Mouse (Mus musculus): ENCODE data around the gene Mamstr.

Mamstr gene

DNA sequence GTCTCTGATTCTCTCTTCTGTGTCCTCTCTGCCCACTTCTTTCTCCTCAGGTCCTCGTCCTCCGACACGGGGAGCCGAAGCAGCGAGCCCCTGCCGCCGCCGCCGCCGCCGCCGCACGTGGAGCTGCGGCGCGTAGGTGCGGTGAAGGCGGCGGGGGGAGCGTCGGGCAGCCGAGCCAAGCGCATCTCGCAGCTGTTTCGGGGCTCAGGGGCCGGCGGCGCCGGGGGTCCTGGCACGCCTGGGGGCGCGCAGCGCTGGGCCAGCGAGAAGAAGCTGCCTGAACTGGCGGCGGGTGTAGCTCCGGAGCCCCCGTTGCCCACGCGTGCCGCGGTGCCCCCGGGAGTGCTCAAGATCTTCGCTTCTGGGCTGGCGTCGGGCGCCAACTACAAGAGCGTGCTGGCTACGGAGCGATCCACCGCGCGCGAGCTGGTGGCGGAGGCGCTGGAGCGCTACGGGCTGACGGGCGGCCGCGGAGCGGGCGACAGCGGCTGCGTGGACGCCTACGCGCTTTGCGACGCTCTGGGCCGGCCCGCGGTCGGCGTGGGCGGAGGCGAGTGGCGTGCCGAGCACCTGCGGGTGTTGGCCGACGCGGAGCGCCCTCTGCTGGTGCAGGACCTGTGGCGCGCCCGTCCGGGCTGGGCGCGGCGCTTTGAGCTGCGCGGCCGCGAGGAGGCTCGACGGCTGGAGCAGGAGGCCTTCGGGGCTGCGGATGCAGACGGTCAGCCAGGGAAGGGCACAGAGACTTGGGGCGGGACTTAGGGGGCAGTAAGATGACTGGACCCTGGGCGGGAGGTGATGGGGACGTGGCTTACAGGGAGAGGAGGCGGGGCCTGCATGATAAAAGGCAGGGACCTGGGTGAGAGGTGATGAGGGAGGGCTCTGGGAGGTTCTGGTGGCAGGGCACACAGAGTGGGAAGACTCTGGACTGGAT, 11.1 kb upstream of the Mamstr start:
- peak; percentile 96 for DNase-seq (ENCODE audit: low read depth, low spot score)

DNA sequence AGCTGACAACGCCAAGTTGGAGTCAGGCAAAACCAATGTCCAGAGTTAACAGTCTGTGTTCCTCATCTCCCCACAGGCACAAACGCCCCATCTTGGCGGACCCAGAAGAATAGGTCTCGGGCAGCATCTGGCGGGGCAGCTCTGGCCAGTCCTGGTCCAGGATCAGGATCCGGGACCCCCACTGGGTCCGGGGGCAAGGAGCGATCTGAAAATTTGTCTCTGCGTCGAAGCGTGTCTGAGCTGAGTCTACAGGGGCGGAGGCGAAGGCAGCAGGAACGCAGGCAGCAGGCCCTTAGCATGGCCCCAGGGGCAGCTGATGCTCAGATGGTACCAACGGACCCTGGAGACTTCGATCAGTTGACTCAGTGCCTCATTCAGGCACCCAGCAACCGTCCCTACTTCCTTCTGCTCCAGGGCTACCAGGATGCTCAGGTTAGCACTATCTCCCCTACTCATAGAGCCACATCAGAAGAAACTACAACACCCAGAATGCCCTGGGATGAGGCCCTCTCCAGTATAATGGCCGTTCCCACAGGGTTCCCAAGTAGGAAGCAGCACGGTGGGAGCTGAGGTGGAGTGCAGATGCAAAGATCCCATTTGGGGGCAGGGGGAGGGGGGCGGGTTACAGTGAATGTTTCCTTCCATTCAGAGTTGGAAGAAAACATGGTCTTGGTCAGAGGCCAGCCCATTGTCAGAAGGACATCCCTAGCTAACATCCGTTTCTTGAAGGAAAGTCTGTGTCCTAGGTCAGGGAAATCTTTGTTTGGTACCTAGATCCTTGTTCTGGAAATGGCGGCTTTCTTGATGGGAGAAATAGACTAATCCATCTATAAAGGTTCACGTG, 9.5 kb upstream of the Mamstr start:
- DNase-seq (ENCODE audit: low read depth, low spot score) = no peak

DNA sequence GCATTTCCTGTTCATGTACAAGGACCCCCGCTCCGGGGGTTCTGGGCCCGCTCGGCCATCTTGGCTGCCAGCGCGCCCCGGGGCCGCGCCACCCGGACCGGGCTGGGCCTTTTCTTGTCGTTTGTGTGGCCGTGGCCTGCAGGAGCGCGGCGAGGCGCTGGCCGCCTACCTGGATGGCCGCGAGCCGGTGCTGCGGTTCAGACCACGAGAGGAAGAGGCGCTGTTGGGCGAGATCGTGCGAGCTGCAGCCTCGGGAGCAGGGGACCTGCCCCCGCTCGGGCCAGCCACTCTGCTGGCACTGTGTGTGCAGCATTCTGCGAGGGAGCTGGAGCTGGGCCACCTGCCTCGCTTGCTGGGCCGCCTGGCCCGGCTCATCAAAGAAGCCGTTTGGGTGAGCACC, 7.3 kb upstream of the Mamstr start:
- DNase-seq (ENCODE audit: low read depth, low spot score) = no peak

DNA sequence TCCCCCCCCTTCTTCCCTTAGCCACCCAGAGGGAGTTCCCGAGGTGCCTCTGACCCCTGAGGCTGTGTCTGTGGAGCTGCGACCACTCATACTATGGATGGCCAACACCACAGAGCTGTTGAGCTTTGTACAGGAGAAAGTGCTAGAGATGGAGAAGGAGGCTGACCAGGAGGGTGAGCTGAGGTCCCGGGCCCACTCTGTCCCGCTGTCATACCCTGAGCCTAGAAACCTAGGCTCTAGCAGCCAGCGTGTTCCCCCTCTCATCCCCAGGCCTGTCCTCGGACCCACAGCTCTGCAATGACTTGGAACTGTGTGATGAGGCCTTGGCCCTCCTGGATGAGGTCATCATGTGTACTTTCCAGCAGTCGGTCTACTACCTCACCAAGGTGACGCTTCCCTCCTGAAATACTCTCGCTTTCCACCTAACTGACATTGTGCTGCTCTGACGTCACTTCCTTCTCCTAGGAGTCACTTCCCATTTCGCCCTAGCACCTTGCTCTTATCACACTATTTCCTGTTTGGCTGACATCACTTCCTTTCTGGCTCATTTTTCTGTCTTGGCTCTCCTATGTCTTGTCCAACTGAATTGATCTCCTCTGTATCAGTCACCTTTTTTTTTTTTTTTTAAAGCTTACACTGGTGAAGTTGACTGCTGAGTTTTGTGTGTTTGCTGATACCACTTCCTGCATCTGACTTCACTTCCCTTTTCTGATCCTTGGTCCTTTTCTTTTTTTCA, 4.7 kb upstream of the Mamstr start:
- peak; percentile 51 for DNase-seq (ENCODE audit: low read depth, low spot score)

DNA sequence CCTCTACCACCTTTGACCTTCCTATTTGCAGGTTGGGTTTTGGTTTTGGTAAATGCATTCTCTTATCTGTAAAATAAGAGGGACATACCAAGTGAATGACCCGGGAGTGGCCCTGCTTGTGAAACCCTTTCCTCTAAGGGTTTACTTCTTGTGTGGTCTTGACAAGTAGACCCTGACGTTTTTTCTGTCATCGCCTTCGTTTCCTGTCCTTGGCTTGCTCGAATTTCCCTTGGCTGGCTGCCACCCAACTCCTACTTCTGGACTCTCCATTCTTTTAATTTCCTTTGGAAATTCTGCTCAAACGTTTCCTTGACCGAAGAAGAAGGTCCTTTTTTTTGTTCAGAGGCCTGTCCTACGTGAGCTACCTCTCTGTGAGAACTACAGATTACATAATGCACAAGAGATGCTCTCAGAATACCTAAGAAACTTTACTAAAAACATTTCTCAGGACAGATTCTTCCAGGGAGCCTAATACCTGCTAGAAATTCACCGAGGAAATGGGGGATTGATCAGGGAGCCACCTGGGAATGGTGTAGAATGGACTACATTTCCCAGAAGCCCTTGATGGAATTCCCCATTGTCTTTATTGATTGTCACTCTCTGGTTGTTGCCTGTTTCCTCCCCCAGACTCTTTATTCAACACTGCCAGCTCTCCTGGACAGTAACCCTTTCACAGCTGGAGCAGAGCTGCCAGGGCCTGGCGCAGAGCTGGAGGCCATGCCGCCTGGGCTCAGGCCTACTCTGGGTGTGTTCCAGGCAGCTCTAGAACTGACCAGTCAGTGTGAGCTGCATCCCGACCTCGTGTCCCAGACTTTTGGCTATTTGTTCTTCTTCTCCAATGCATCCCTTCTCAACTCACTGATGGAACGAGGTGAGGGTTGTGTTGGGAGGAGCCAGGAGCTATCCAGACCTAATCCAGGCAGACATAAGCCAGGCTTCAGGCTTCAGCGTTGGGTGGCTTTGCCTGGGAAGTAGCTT, 3.8 kb upstream of the Mamstr start:
- DNase-seq (ENCODE audit: low read depth, low spot score) = no peak

DNA sequence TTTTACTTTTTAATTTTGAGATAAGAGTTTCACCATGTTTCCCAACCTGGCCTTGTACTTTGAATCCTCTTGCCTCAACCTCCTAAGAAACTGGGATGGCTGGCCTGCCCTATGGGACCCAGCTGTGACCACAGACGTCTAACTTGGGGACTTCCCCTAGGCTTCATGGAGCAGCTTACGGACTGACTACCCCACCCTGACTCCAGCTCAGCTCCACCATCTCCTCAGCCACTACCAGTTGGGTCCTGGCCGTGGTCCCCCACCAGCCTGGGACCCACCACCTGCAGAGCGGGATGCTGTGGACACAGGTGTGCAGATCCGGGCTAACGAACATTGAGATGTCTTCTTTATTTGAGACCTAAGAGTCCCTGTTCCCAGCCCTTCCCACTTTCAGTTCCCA, 2.1 kb upstream of the Mamstr start:
- DNase-seq (ENCODE audit: low read depth, low spot score) = no peak

DNA sequence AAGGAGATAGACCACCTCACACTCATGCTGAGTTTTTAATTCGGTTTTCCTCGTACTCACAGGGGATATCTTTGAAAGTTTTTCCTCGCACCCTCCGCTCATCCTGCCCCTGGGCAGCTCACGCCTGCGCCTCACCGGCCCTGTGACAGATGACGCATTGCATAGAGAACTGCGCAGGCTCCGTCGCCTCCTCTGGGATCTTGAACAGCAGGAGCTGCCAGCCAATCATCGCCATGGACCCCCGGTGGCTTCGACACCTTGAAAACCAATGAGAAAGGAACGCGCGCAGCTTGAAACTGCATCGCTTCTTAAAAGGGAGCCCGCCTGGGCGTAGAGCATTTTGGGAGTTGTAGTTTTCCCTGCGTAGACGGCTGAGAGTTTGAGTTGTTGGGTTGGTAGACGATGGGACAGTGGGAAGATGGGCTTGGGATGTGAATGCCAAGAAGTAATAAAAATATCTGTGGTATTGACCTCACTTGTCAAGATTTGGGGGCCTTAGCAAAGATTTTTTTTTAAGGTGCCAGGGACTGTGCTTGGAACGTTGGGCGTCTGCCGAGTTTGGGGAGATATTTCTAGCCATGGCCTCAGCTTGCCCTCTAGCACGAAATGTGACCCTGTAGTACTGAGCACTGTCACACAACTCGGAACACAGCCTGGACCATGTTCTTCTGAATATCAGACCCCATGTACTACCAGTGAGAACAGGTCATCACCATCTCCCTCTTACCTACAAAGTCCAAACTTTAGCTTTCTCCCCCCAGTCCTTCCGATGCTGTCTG, 965 bp upstream of the Mamstr start:
- DNase-seq (ENCODE audit: low read depth, low spot score) = no peak

DNA sequence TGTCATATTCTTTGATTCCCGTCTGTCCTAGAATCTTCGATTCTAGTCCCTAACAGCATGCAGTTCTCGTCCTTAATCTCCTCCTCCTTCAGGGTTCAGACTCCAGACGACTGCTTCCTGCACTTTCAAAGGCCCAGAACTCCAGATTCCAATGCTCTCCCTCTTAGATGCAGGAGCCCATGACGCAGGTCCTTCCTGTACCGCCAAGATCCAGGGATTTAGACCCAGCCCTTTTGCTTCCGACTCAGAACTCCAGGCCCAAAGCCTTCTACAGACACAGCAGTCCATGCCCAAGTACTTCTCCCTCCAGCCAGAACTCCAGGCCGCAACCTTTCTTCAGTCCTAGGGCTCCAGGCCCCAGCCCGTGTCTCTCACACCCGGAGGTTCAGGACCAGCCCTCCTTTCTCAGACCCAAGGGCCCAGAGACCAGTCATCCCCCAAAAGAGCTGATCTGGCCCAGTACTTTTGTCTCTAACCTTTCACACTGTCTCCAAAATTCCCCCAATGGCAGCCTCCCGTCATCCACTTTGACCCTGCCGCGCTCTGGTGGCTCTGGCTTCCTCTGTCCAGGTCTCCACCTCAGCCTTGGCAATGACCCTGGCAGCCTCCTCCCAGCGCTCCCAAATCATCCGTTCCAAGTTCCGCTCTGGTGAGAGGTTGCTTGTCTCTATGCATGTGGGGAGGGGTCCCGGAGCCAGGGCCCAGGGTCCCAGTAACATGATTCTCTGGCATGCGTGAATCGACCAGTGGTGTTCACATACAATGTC, 597 bp downstream of the Mamstr start:
- DNase-seq (ENCODE audit: low read depth, low spot score) = no peak

DNA sequence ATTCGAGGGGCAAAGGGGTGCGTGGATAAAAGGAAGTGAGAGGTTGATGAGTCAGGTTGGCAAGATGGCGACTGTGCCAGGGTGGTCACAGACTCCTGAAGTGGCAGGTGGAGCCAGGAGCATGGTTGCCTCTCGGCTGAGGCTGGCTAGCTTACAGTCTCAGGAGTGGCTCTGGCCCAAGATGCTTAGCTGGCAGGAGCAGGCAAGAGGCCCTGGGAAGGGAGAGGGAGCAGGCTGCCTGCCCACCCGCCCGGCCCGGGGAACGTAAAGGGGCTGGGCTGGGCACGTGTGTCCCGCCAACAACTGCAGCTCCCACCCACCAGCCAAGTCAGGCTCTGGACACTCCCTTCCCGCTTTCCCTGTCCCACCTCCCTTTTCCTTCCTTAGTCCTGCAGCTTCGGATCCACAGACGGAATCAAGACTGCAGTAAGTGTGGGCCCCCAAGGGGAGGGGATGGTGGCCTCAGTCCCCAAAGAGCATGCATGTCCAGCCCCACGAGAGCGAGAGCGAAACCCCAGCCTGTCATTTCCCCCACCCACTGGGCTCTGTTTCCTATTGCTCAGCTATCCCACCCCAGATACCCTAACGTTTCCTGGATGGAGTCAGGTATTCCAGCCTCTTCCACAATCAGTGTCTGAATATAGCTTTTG, 1.7 kb downstream of the Mamstr start:
- no peak for DNase-seq (ENCODE audit: low read depth, low spot score)

DNA sequence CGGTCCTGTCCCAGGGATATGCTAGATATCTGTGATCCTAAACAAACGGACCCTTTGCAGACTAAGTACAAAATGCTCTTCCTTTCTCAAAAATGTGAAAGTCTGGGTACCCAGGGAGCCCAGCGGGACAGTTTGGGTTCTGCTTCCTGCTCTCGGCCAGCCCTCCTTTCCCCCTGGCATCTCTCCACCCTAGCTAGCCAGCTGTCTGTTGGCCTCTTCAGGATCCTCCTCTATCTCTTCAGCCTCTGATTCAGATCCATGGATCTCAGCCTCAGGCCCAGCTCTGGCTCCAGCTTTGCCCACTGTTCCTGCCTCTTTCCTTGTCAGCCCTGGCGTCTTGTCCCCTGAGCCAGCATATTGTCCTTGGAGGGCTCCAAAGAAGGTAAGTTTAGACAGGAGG, 2.3 kb downstream of the Mamstr start:
- DNase-seq (ENCODE audit: low read depth, low spot score) = no peak

DNA sequence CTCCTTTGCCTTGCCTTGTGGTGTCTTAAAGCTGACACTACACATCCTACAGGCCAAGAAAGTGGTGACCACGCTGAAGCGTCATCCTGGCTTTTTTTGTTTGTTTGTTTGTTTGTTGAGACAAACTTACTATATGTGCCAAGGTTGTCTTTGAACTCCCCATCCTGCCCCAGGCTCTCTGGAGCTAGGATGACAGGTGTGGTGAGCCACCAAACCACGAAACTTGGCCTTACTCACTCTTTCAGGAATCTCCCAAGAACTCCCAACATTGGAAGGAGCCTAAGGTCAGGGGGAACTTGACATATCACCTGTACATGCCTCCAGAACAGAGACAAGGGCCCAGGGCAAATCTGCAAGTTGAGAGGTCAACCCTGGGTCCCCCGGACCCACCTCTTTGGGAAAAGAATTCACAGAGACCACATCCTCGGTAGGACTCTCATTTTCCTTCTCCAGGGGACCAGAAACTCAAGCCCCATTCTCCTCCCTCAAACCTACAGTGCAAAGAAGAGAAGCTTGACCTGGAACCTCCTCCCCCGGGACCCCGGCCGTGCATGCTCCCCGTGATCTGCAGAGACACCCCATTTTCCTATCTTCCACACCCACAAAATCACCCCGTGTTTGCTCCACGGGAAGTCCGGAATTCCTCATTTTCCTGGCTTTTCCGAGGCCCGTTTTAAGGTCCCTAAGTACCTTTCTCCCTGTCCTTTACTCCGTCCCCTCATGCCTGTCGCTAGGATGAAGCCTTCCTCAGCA, 2.9 kb downstream of the Mamstr start:
- DNase-seq (ENCODE audit: low read depth, low spot score) = no peak

DNA sequence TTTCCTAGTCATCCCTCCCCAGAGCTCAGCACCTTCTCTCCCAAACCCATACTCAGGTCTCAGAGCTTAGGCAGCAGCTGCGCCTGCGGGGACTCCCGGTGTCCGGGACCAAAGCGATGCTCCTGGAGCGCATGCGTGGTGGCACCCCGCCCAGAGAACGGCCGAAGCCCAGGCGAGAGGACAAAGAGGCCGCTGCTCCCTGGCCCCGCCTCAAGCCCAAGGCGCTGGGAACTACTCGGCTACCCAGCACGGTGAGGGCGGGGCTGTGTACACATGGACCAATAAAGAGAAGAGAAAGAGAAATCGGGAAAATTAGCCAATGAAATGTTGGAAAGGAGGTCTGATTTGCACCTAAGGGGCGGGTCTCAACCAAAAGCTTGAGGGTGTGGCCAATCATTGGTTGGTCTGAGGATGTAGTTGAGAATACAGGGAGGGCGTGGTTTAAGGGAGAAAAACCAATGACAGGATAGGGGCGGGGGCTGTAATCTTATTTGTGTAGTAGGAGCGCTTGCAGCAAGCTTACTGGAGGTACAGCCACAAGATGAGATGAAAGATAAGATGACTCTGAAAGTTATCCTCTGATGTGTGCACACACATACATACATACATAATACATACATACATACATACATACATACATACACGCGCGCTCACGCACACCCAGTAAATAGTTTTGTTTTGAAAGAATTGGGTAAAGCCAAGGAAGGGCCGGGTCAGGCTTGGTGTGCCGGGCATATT, 3.8 kb downstream of the Mamstr start:
- DNase-seq (ENCODE audit: low read depth, low spot score) = peak; percentile 94

DNA sequence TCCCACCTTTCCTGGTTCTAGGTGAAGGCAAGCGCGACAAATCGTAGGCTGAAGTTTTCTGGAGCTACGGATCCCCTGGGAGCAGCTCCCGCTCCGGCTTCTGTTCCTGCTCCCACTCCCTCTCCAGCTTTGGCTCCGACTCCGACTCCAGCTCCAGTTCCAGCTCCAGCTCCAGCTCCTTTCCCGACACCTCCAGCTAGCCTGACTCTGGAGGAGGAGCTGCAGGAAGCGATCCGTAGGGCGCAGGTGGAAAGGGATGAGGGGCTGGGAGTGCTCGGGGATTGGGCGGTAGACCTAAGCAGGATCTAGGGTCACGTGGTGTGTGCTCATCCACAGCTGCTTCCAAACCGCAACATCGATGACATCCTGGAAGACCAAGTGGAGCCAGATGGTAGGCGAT, 4.4 kb downstream of the Mamstr start:
- no peak for DNase-seq (ENCODE audit: low read depth, low spot score)

DNA sequence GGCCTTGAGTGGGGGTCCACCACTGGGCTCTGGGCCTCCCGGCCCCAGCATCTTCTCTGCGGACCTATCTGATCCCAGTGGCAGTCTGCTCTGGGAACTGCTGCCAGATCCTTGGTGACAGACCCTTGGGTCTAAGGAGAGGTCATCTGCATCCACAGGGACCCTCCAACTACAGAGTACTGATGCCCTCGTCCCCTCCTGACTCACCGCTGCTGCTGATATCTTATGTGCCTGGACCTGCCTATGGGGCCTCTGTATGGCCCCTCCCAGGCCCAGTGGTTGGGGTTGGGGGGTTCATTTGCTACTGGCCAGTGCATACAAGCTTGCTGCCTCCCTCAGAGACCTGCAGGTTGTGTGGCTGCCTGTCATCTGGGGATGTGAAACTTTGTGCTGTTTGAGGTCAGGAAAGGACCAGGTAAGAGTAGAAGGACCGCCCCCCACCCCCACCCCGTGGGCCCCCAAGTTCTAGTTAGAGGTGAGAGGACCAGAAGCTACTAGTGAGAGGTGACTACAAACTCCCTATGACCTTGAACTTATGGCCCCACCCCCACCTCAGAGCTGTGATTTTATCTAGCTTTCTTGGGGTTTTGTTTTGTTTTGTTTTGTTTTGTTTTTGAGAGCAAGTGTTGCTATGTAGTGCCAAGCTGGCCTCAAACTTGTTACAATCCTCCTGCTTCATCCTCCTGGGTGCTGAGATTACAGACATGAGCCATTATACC, 5.3 kb downstream of the Mamstr start:
- DNase-seq (ENCODE audit: low read depth, low spot score) = peak; percentile 59

DNA sequence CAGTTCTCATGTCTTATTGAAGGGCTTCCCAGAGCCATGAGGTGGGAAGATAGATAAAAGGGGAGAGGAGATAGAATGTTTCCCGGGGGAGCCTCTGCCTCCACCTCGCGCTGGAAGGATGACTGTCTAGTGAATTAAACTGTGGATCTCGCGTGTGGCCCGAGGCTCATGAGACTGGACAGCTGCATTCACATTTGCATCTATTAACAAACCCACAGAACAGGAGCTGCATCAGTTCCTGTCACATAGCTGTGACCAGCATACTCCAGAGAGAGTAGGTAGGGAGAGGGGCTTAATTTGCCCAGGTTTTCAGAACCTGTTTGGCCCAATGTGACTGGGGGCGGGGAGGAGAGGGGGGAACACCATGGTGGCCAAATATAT, 5.8 kb downstream of the Mamstr start:
- DNase-seq (ENCODE audit: low read depth, low spot score) = no peak

DNA sequence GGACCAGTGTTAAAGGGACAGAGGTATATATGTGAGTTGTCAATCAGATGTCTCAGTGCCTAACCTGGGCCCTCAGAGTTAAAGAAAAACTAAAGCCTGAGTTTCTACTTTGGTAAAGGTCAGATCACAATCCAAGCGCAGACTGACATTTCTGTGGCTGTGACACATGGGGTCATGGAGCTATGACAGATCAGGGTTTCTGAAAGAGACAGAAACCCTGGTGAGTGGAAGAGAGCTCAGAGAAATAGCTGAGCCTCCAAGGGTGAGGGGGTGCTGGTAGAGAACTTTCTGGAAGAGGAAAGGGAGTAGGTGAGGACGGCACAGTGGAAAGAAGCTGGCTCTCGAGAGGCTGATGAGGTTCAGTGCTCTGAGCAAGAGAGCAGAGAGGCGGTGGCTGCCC, 6.9 kb downstream of the Mamstr start:
- no peak for DNase-seq (ENCODE audit: low read depth, low spot score)

DNA sequence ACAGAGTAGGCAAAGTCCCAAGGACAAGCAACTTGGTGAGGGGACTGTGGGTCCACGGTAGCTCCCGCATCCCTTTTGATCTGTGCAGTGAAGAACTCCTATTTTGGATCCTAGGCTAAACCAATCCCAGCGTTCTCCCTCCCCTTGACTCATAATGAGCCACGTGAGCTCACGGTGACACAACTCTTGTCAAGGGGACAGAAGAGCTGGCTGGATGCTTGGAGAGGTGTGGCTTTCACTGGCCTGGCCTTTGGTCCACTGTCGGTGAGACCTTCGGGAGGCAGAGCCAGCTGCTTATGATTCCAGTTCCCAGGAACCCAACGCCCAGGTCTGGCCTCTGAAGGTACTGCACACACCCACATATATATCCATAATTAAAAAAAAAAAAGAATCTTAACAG, 9.6 kb downstream of the Mamstr start:
- DNase-seq (ENCODE audit: low read depth, low spot score) = no peak
